Mouse (Mus musculus) liver, embryonic 12.5 days (tissue): ENCODE measurements around the gene Hand1. TPM values are rescaled to one million over a fixed set of nuclear protein-coding genes. Genes with fewer than 3 reads are reported as not detected.

ENCODE experiments used
- ATAC-seq: fragments of 200-750 bp; cut with Nextera tagmentation; 2 replicates; pipeline ENCODE4 v1.8.0; 2017; ENCODE audit warnings: moderate number of reproducible peaks, mild to moderate bottlenecking, moderate library complexity
- H3K27ac ChIP-seq: fragments of 300-500 bp; sonication (generic); 2 replicates; pipeline ENCODE4 v1.5.1; 2016; ENCODE audit warnings: mild to moderate bottlenecking
- H3K27me3 ChIP-seq: fragments of 300-500 bp; sonication (generic); replicated peaks from 2 replicates; pipeline ENCODE4 v1.6.1; 2016; ENCODE audit warnings: mild to moderate bottlenecking, moderate library complexity
- H3K36me3 ChIP-seq: fragments of 300-500 bp; sonication (generic); 2 replicates; pipeline ENCODE4 v1.6.1; 2016; ENCODE audit warnings: mild to moderate bottlenecking, moderate library complexity
- H3K4me1 ChIP-seq: fragments of 300-500 bp; sonication (generic); 2 replicates; pipeline ENCODE4 v1.6.1; 2016
- H3K4me2 ChIP-seq: fragments of 300-500 bp; sonication (generic); 2 replicates; pipeline ENCODE4 v1.6.1; 2016; ENCODE audit warnings: mild to moderate bottlenecking, moderate library complexity
- H3K4me3 ChIP-seq: fragments of 300-500 bp; sonication (generic); 2 replicates; pipeline ENCODE4 v1.5.1; 2016; ENCODE audit warnings: mild to moderate bottlenecking, moderate library complexity
- H3K9ac ChIP-seq: fragments of 300-500 bp; sonication (generic); 2 replicates; pipeline ENCODE4 v1.6.1; 2016; ENCODE audit warnings: mild to moderate bottlenecking, moderate library complexity
- H3K9me3 ChIP-seq: fragments of 300-500 bp; sonication (generic); replicated peaks from 2 replicates; pipeline ENCODE4 v1.6.1; 2016; ENCODE audit warnings: mild to moderate bottlenecking, moderate library complexity
- WGBS: fragments of 180-500 bp; shearing (Covaris S2); methylation state at CpG from one replicate; pipeline ENCODE4 v1.1.7; 2016; ENCODE audit not compliant: insufficient replicate concordance; 5-methylcytosine and 5-hydroxymethylcytosine counted together
- polyA plus RNA-seq: library from polyadenylated mRNA; unstranded; fragments of >200 nt; fragmentation: Nextera tagmentation; extraction: Ambion mirVana; gene quantifications from 2 replicates; pipeline ENCODE4 v1.2.1, GENCODE M21; 2016

Hand1 gene
- 1.6 and 3.0 TPM in 2 replicates for polyA plus RNA-seq

DNA sequence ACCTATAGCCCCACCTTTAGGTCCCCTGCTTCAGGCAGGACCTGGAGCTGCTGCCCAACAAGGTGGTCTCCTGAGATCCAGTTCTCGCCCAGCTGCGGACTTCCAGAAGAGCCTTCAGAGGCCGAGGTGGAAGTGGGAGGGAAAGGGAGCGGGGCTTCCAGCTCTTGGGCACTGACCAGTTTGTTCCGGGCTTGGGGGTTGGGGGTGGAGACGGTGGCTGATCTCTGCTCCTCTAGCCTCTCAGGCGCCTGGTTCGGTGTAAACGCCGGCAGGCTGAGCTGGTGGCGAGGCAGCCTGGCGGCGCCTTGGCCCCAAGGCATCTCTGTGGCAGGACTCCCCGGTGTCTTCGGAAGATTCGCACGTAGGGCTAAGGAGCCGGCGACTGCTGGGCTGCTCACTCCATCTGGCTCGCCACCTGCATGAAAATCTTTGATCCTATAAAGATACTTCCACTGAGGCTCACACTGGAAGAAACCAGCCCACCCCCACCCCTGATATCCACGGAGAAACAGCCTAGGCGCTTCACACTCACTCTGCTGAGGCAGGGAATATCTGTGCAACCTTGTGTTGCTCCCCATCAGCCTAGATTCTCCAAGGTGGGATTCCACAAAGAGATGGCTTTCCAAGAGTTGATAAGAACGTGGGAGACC, at the start of gene Hand1:
Gene Hand1 (minus strand): TSS at position 267 of the 650 bp plus-strand sequence.
- ATAC-seq = no peak
- H3K9ac ChIP-seq = no peak within 1 kb of the TSS
- no peaks in the 10 kb centered on the region for H3K36me3 ChIP-seq
- no peaks in the 10 kb centered on the region for H3K9me3 ChIP-seq
- 7% methylated on average over 23 of the region's 23 CpGs for WGBS
- no peaks in the 10 kb centered on the region for H3K4me1 ChIP-seq
- no peak within 1 kb of the TSS for H3K27ac ChIP-seq
- no peak within 1 kb of the TSS for H3K4me3 ChIP-seq
- 0 out of 2 replicates have a peak within 1 kb of the TSS, but pooled peaks have one; percentile 1 for H3K4me2 ChIP-seq
- H3K27me3 ChIP-seq = peaks cover 99% of the 10 kb centered on the region

DNA sequence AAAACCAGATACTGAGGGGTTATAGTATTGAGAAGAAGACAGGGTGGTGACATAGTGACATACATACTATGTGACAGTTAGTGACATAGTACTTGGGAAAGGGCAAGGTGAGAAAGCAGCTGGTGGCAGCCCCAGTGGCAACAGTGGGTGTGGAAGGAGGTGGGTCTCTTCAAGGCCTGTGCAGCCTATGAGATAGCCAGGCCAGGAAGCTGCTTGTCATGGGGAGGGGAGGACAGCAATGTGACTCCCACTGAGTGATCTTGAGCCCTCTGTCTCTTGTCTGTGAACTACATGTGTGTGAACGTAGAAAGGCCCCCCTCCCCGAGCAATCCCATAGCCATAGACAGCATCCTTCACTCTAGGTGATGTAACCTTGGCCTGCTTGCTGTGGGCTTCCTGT, 43.5 kb upstream of the Hand1 start:
- Histone ChIP-seq H3K27me3 (peaks cover 6% of the 10 kb centered on the region; the same call in 1 of the 2 replicates), H3K9ac (no peak overlapping the region), H3K36me3 (no peaks in the 10 kb centered on the region), H3K4me2 (no peak overlapping the region), H3K9me3 (no peaks in the 10 kb centered on the region), H3K27ac (no peak overlapping the region), H3K4me3 (no peak overlapping the region), H3K4me1 (no peaks in the 10 kb centered on the region)
- ATAC-seq = no peak
- WGBS = 57% methylated on average over 2 of the region's 2 CpGs

DNA sequence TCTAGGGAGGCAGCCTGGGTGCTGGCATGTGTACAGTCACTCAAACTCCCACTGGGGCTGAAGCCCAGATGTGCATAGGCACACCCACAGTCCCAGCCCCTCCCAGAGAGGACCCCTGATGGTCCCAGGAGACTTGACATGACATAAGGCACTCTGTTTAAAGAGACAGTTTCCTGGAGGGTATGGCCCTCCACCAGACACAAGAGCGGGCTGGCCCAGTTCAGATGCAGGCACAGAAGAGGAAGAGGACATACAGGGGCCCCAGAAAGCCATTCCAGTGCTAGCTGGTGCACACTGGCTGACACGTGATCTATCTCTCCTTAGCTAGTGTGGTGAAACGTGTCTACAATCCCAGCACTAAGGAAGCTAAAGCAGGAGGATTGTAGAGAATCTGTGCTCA, 40.4 kb upstream of the Hand1 start:
- H3K4me2 ChIP-seq = no peak overlapping the region
- 15% methylated on average over 3 of the region's 3 CpGs for WGBS
- no peak overlapping the region for H3K4me3 ChIP-seq
- no peaks in the 10 kb centered on the region for H3K4me1 ChIP-seq
- no peaks in the 10 kb centered on the region for H3K36me3 ChIP-seq
- no peaks in the 10 kb centered on the region for H3K9me3 ChIP-seq
- H3K9ac ChIP-seq = no peak overlapping the region
- no peak for ATAC-seq
- peaks cover 6% of the 10 kb centered on the region for H3K27me3 ChIP-seq
- H3K27ac ChIP-seq = no peak overlapping the region

DNA sequence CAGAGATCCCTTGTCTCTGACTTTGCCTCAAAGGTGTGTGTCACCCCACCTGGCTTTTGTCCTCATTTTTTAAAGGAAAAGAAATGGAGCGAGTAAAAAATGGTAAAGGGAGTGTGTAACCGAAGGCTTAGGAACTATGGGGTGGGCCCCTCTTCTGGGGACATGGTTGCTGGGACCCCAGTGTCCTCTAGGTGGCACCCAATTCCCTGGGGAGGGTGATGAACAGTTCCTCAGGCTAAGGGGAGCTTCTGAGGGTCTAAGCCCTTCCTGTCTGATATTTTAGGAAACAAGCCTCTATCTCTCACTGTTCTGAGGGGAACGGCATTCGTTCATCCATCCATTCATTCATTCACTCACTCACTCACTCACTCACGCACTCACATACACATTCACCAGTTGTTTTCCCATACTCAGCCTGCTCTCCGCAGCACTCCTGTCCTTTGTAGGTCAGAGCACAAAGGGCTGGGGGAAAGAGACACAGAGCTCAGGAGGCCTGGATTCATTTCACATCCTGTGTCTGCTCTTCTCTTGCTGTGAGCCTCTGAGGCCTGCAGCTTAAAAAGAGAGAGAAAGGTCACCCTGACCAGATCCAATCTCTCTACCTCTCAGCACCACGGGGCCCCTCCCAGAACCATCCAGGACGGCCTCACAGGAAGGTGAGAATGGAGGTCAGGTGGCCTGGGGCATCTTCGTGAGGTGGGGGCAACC, 36.3 kb upstream of the Hand1 start:
- 35% methylated on average over 9 of the region's 9 CpGs for WGBS
- H3K9me3 ChIP-seq = no peaks in the 10 kb centered on the region
- no peak overlapping the region for H3K4me2 ChIP-seq
- peaks cover 38% of the 10 kb centered on the region for H3K27me3 ChIP-seq
- H3K4me1 ChIP-seq = no peaks in the 10 kb centered on the region
- H3K4me3 ChIP-seq = no peak overlapping the region
- H3K27ac ChIP-seq = no peak overlapping the region
- no peak for ATAC-seq
- H3K36me3 ChIP-seq = no peaks in the 10 kb centered on the region
- H3K9ac ChIP-seq = no peak overlapping the region

DNA sequence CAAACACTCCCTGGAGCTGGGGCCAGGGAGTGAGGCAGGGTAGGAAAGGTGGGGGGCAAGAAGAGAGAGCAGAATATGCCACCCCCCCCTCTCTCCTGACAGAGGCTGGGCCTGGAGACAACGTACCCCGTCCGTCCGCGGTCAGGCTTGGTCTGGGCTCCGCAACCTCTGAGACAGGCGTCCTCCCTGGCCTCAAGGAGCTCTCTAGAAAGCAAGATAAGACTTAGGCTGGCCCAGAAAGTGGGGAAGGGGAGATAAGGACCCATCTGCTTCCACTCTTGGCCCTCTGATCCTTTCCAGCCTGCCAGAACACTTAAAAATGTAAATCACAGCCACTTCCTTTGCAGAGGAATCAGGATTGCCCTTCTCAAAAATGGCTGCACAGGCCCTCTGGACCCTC, 33.8 kb upstream of the Hand1 start:
- no peaks in the 10 kb centered on the region for H3K36me3 ChIP-seq
- no peak overlapping the region for H3K9ac ChIP-seq
- H3K4me2 ChIP-seq = no peak overlapping the region
- no peak overlapping the region for H3K27ac ChIP-seq
- ATAC-seq = no peak
- 5% methylated on average over 7 of the region's 7 CpGs for WGBS
- H3K9me3 ChIP-seq = no peaks in the 10 kb centered on the region
- H3K4me1 ChIP-seq = no peaks in the 10 kb centered on the region
- no peak overlapping the region for H3K4me3 ChIP-seq
- H3K27me3 ChIP-seq = peaks cover 51% of the 10 kb centered on the region

DNA sequence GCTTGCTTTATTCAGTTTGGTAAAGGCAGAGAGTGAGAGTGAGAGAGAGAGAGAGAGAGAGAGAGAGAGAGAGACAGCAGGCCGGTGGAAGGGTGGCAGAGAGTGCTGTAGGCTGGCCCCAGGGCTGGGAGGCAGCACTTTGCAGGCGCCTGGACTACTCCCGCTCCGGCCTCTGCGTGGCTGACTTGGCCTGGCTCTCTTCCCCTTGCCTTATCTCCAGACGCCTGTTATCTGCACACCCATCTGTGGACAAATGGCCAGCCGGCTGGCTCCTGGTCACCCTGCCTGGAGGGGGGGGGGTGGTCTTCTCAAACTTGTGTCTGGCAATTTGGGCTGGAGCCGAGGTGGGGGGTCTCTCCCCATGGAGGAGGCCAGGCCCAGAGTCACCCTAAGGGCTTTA, 32.0 kb upstream of the Hand1 start:
- Histone ChIP-seq H3K36me3 (no peaks in the 10 kb centered on the region), H3K27ac (no peak overlapping the region), H3K27me3 (peaks cover 51% of the 10 kb centered on the region), H3K9ac (no peak overlapping the region), H3K4me3 (no peak overlapping the region), H3K4me1 (no peaks in the 10 kb centered on the region), H3K4me2 (no peak overlapping the region), H3K9me3 (0 out of 2 replicates have a peak, but pooled peaks cover 4% of the 10 kb centered on the region)
- WGBS = 13% methylated on average over 8 of the region's 8 CpGs
- ATAC-seq = no peak

DNA sequence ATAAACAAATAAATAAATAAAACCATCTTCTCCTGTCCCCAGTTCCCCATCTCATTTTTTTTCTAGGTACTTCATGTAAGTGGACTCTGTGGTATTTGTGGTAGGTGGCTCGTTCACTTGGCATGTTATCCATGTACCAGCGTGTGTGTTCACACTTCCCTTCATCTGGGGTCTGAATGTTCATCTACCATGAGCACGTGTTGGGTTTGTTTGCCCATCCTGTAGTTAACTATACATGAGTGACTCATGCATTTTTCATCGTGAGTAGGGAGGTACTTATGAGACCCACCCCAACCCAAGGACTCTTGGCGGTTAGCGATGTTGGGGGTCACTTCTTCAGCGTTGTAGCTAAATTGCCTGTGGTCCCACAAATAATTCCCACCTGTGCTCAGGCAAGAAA, 29.5 kb upstream of the Hand1 start:
- WGBS = 67% methylated on average over 7 of the region's 7 CpGs
- H3K36me3 ChIP-seq = no peaks in the 10 kb centered on the region
- H3K27me3 ChIP-seq = peaks cover 51% of the 10 kb centered on the region
- no peak for ATAC-seq
- H3K27ac ChIP-seq = no peak overlapping the region
- no peak overlapping the region for H3K9ac ChIP-seq
- no peaks in the 10 kb centered on the region for H3K4me1 ChIP-seq
- no peak overlapping the region for H3K4me3 ChIP-seq
- H3K4me2 ChIP-seq = no peak overlapping the region
- 0 out of 2 replicates have a peak, but pooled peaks cover 4% of the 10 kb centered on the region for H3K9me3 ChIP-seq

DNA sequence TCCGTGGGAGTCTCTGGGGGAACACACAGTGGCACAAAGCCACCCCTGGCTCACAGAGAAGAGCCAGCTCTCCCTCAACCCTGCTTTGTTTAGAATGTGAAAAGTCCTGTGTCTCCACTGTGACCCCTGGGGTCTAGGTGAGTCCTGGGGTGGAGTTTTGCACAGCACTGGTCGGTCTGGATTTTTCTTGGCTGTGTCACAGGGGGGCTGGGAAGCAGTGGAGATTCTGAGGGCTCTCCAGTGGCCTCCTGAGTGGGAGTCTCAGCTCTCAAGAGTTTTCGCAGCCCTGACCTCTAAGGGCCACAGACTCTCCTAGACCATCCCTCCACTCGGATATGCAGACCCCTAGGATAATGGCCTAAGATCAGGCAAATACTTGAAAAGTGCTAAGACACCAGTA, 25.1 kb upstream of the Hand1 start:
- Histone ChIP-seq H3K4me2 (no peak overlapping the region), H3K9ac (no peak overlapping the region), H3K9me3 (0 out of 2 replicates have a peak, but pooled peaks cover 4% of the 10 kb centered on the region), H3K27me3 (peaks cover 20% of the 10 kb centered on the region), H3K4me1 (no peaks in the 10 kb centered on the region), H3K4me3 (no peak overlapping the region), H3K27ac (no peak overlapping the region), H3K36me3 (no peaks in the 10 kb centered on the region)
- no peak for ATAC-seq
- WGBS = 55% methylated on average over 4 of the region's 4 CpGs

DNA sequence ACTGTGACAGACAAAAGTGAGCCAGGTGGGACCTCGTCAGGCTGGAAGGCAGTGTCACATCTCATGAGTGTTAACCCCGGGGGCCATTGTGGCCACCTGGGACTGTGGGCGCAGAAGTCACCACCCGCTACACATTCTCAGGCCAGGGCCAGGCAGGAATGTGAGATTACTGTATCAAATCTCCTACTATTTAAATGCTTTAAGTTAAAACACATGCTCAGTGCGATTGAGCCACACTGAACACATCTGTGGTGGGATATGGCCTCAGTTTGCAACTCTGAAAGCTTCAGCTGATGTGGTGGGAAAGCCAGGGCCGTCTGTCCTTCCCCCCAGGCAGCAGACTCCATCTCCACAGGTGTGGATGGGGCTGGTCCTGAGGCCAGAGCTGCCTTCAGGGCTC, 21.0 kb upstream of the Hand1 start:
- no peak for ATAC-seq
- H3K36me3 ChIP-seq = no peaks in the 10 kb centered on the region
- H3K4me1 ChIP-seq = no peaks in the 10 kb centered on the region
- H3K4me2 ChIP-seq = no peak overlapping the region
- H3K9me3 ChIP-seq = no peaks in the 10 kb centered on the region
- H3K27me3 ChIP-seq = peaks cover 40% of the 10 kb centered on the region
- H3K9ac ChIP-seq = no peak overlapping the region
- no peak overlapping the region for H3K27ac ChIP-seq
- H3K4me3 ChIP-seq = no peak overlapping the region
- 57% methylated on average over 6 of the region's 6 CpGs for WGBS

DNA sequence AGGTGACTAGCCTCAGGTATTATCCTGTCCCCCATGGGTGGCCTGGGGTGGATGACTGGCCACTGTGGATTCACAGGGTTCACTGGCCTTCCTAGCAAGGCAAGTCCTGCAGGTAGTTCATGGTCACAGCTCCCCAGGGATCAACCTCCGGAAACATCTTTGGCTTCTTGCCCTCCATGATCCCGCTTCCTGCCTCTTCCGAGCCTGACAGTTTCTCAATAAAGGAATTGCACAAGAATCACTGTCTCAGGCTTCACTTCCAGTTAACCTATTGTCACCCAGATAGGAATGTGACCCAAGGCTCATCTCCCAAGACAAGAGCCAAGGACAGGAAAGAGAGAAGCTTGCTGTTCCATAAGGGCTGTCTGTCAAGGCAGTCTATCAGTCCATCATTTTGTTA, 18.3 kb upstream of the Hand1 start:
- no peak overlapping the region for H3K4me3 ChIP-seq
- WGBS = 42% methylated on average over 3 of the region's 3 CpGs
- H3K9me3 ChIP-seq = no peaks in the 10 kb centered on the region
- H3K9ac ChIP-seq = no peak overlapping the region
- H3K4me2 ChIP-seq = no peak overlapping the region
- peaks cover 35% of the 10 kb centered on the region for H3K27me3 ChIP-seq
- H3K27ac ChIP-seq = no peak overlapping the region
- H3K36me3 ChIP-seq = no peaks in the 10 kb centered on the region
- no peaks in the 10 kb centered on the region for H3K4me1 ChIP-seq
- ATAC-seq = no peak

DNA sequence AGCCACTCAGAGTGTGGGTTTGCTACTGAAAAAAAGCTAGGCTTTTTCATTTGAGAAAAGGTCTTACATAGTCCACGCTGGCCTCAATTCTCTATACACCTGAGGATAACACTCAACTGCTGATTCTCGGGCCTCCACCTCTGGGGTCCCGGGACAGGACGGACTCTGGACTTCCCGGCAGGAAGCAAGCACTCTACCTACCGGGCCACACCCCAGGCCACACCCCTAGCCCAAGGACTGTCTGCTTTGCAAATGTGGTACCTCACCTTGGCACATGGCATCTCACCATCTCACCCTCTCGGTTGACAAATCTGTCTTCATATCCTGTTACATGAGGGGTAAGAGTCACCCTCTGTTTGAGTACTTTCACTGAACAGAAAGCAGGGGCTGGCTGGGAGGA, 17.7 kb upstream of the Hand1 start:
- ATAC-seq = no peak
- H3K4me1 ChIP-seq = no peaks in the 10 kb centered on the region
- H3K36me3 ChIP-seq = no peaks in the 10 kb centered on the region
- no peak overlapping the region for H3K4me2 ChIP-seq
- WGBS = 40% methylated on average over 7 of the region's 7 CpGs
- H3K9me3 ChIP-seq = no peaks in the 10 kb centered on the region
- peaks cover 42% of the 10 kb centered on the region for H3K27me3 ChIP-seq
- no peak overlapping the region for H3K27ac ChIP-seq
- no peak overlapping the region for H3K4me3 ChIP-seq
- H3K9ac ChIP-seq = no peak overlapping the region

DNA sequence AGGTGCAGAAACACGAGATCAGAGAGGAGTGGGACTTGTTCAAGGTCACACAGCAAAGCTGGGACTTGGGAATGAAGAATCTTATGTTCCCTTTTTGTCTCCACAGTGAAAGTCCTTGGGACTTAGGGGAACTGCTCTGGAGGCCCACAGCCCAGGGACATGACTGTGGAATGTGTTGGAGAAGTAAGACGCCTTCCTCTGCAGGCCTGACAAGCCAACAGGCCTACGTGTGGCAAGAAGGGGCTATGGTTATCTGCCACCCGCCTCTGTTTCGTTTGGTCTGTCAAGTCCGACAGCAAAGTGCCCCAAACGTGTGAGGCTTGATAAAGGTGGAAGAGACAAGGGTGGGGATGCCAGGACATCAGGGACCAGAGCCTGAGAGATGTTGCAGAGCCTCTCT, 14.8 kb upstream of the Hand1 start:
- no peaks in the 10 kb centered on the region for H3K36me3 ChIP-seq
- H3K27me3 ChIP-seq = peaks cover 44% of the 10 kb centered on the region
- 30% methylated on average over 7 of the region's 7 CpGs for WGBS
- no peak for ATAC-seq
- no peaks in the 10 kb centered on the region for H3K9me3 ChIP-seq
- H3K4me1 ChIP-seq = no peaks in the 10 kb centered on the region
- H3K4me3 ChIP-seq = no peak overlapping the region
- H3K4me2 ChIP-seq = no peak overlapping the region
- no peak overlapping the region for H3K9ac ChIP-seq
- no peak overlapping the region for H3K27ac ChIP-seq
